Mouse (Mus musculus): ENCODE measurements around the gene Parp6. TPM values are rescaled to one million over a fixed set of nuclear protein-coding genes. Genes with fewer than 3 reads are reported as not detected.
A peak's percentile ranks its signal among the peaks of the same experiment; 100 is the strongest.

Gene Parp6
- polyA plus RNA-seq, 1 experiment from 2014 or later, result 214 TPM

- Histone ChIP-seq H3K27ac (ENCODE audit: low read length) (no peak overlapping the region), H3K27me3 (ENCODE audit: control insufficient read depth, insufficient read depth, low read depth, low read length) (no peaks in the 10 kb centered on the region), H3K9ac (ENCODE audit: low read depth, low read length) (no peak overlapping the region), H3K9me3 (replicated peaks; ENCODE audit: control insufficient read depth, low read length, poor library complexity, severe bottlenecking) (no peaks in the 10 kb centered on the region), H3K36me3 (ENCODE audit: control insufficient read depth, insufficient read depth, low read length) (peaks cover 21% of the 10 kb centered on the region), H3K4me2 (ENCODE audit: low read length) (no peak overlapping the region), H3K4me1 (ENCODE audit: control insufficient read depth, insufficient read depth, low read length) (no peaks in the 10 kb centered on the region), H3K4me3 (ENCODE audit: low read depth, low read length) (no peak overlapping the region)
- WGBS, result over 99% methylated on average over 4 of the region's 4 CpGs
- ATAC-seq, result no peak
Observed at GRCm38 (mm10) chr9:59649911-59650310, 32.8 kb downstream of the Parp6 start.

- no peak overlapping the region for H3K27ac ChIP-seq (ENCODE audit: low read length)
- no peak for ATAC-seq
- no peaks in the 10 kb centered on the region for H3K27me3 ChIP-seq (ENCODE audit: control insufficient read depth, insufficient read depth, low read depth, low read length)
- WGBS, result 39% methylated on average over 3 of the region's 3 CpGs
- H3K4me1 ChIP-seq (ENCODE audit: control insufficient read depth, insufficient read depth, low read length), result peaks cover 3% of the 10 kb centered on the region
- no peak overlapping the region for H3K9ac ChIP-seq (ENCODE audit: low read depth, low read length)
- H3K4me2 ChIP-seq (ENCODE audit: low read length), result no peak overlapping the region
- H3K36me3 ChIP-seq (ENCODE audit: control insufficient read depth, insufficient read depth, low read length), result peaks cover 18% of the 10 kb centered on the region
- H3K4me3 ChIP-seq (ENCODE audit: low read depth, low read length), result no peak overlapping the region
- no peaks in the 10 kb centered on the region for H3K9me3 ChIP-seq (replicated peaks; ENCODE audit: control insufficient read depth, low read length, poor library complexity, severe bottlenecking)
Observed at GRCm38 (mm10) chr9:59653371-59653770, 36.3 kb downstream of the Parp6 start.

GRCm38 (mm10) chr9:59654450-59654983 lies 37.4 kb downstream of the Parp6 start:
- no peak for ATAC-seq
- no peak overlapping the region for H3K4me2 ChIP-seq (ENCODE audit: low read length)
- WGBS, result 94% methylated on average over 2 of the region's 2 CpGs

GRCm38 (mm10) chr9:59655958-59656634 lies 39.0 kb downstream of the Parp6 start, which contains the start of gene Pkm:
TSS of gene Pkm (plus strand) at chr9:59656368.
- Histone ChIP-seq H3K27ac (ENCODE audit: low read length) (peak within 1 kb of the TSS; percentile 97), H3K4me3 (ENCODE audit: low read depth, low read length) (peak within 1 kb of the TSS; percentile 72), H3K9ac (ENCODE audit: low read depth, low read length) (peak within 1 kb of the TSS; percentile 90), H3K4me2 (ENCODE audit: low read length) (peak within 1 kb of the TSS; percentile 82), H3K4me1 (ENCODE audit: control insufficient read depth, insufficient read depth, low read length) (peaks cover 30% of the 10 kb centered on the region), H3K36me3 (ENCODE audit: control insufficient read depth, insufficient read depth, low read length) (peaks cover 3% of the 10 kb centered on the region; the same call in 1 of the 2 replicates), H3K9me3 (replicated peaks; ENCODE audit: control insufficient read depth, low read length, poor library complexity, severe bottlenecking) (no peaks in the 10 kb centered on the region), H3K27me3 (ENCODE audit: control insufficient read depth, insufficient read depth, low read depth, low read length) (no peaks in the 10 kb centered on the region)
- peak; percentile 89 for ATAC-seq
- 0% methylated on average over 46 of the region's 46 CpGs for WGBS

More at GRCm38 (mm10) chr9:59654450-59654983, 37.4 kb downstream of the Parp6 start:
- H3K27ac ChIP-seq (ENCODE audit: low read length), result no peak overlapping the region
- no peaks in the 10 kb centered on the region for H3K9me3 ChIP-seq (replicated peaks; ENCODE audit: control insufficient read depth, low read length, poor library complexity, severe bottlenecking)
- H3K9ac ChIP-seq (ENCODE audit: low read depth, low read length), result no peak overlapping the region
- peaks cover 12% of the 10 kb centered on the region for H3K36me3 ChIP-seq (ENCODE audit: control insufficient read depth, insufficient read depth, low read length)
- H3K27me3 ChIP-seq (ENCODE audit: control insufficient read depth, insufficient read depth, low read depth, low read length), result no peaks in the 10 kb centered on the region
- H3K4me1 ChIP-seq (ENCODE audit: control insufficient read depth, insufficient read depth, low read length), result peaks cover 14% of the 10 kb centered on the region
- no peak overlapping the region for H3K4me3 ChIP-seq (ENCODE audit: low read depth, low read length)

DNA sequence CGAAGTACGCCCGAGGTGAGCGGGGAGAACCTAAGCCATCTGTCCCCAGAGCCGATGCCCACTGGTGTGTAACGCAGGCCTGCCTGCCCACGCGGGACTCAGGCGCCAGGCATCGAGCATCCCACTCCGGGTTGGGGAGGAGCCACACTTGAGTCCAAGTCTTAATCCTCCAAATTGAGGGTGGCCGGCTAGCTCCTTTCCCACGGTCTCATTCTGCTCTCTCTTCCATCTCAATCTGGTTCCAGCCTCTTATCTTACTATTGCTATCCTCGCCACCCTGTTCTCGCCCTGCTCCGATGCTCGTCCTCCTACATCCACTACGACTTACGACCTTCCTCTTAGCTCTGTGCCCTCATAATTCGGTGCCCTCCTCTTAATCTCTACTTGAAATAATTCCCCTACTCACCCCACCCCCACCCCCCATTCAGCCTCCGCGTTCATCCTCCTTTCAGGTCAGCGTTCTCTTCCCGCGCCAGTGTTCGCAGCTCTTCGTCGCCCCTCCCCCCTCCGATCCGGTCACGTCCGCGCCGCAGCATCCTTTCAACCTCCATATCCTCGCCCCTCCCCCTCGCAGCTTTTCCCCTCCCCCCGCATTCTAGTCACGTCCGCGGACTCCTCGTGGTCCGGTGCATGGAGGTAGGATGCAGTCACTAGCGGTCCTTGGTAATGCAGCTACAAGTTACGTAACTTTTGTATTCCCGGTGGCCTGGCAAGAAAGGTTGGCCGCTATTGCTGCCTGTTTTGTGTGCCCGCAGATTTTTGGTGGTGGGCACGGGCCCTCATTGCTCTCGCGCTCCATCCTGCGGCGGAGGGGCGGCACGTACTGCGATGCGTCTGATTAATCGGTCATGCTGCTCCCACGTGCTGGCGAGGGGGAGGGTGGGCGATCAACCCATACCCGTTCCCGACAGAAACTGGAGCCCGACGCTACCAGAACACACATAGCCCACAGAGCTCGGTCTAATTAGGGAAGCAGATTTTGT lies 39.8 kb downstream of the Parp6 start:
- WGBS, result under 1% methylated on average over 64 of the region's 65 CpGs

DNA sequence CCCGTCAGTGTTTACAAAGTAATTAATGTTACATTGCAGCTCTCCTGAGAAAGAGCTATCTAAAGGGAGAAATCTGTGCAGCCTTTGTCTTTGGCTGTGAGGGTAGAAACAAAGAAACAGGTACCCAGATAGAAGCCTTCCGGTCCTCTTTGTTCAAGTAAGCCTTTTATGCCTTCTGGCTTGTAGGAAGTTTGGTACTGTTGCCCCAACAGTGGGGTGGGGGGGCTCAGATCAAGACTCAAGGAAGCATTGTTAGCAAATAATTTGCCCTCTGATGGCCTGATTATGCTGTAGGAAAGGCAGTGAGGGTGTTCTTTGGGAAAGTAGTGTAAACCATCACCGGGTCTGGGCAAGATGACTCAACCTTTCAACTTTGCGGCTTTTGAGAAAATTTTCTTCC lies 41.1 kb downstream of the Parp6 start:
- Histone ChIP-seq H3K4me2 (ENCODE audit: low read length) (peak overlapping the region; percentile 82), H3K9me3 (replicated peaks; ENCODE audit: control insufficient read depth, low read length, poor library complexity, severe bottlenecking) (no peaks in the 10 kb centered on the region), H3K36me3 (ENCODE audit: control insufficient read depth, insufficient read depth, low read length) (peaks cover 5% of the 10 kb centered on the region; the same call in 1 of the 2 replicates), H3K27ac (ENCODE audit: low read length) (peak overlapping the region; percentile 97), H3K4me3 (ENCODE audit: low read depth, low read length) (peak overlapping the region; percentile 72), H3K27me3 (ENCODE audit: control insufficient read depth, insufficient read depth, low read depth, low read length) (no peaks in the 10 kb centered on the region), H3K4me1 (ENCODE audit: control insufficient read depth, insufficient read depth, low read length) (peaks cover 43% of the 10 kb centered on the region), H3K9ac (ENCODE audit: low read depth, low read length) (peak overlapping the region; percentile 90)
- WGBS, result 6% methylated on average over 4 of the region's 4 CpGs
- ATAC-seq, result no peak

More for the DNA sequence above, 39.8 kb downstream of the Parp6 start:
- peaks cover 38% of the 10 kb centered on the region for H3K4me1 ChIP-seq (ENCODE audit: control insufficient read depth, insufficient read depth, low read length)
- H3K4me2 ChIP-seq (ENCODE audit: low read length), result peak overlapping the region; percentile 82
- peak overlapping the region; percentile 72 for H3K4me3 ChIP-seq (ENCODE audit: low read depth, low read length)
- peak overlapping the region; percentile 97 for H3K27ac ChIP-seq (ENCODE audit: low read length)
- H3K9ac ChIP-seq (ENCODE audit: low read depth, low read length), result peak overlapping the region; percentile 90
- 0 out of 2 replicates have a peak, but pooled peaks cover 2% of the 10 kb centered on the region for H3K36me3 ChIP-seq (ENCODE audit: control insufficient read depth, insufficient read depth, low read length)
- peak; percentile 64 for ATAC-seq
- no peaks in the 10 kb centered on the region for H3K9me3 ChIP-seq (replicated peaks; ENCODE audit: control insufficient read depth, low read length, poor library complexity, severe bottlenecking)
- no peaks in the 10 kb centered on the region for H3K27me3 ChIP-seq (ENCODE audit: control insufficient read depth, insufficient read depth, low read depth, low read length)

DNA sequence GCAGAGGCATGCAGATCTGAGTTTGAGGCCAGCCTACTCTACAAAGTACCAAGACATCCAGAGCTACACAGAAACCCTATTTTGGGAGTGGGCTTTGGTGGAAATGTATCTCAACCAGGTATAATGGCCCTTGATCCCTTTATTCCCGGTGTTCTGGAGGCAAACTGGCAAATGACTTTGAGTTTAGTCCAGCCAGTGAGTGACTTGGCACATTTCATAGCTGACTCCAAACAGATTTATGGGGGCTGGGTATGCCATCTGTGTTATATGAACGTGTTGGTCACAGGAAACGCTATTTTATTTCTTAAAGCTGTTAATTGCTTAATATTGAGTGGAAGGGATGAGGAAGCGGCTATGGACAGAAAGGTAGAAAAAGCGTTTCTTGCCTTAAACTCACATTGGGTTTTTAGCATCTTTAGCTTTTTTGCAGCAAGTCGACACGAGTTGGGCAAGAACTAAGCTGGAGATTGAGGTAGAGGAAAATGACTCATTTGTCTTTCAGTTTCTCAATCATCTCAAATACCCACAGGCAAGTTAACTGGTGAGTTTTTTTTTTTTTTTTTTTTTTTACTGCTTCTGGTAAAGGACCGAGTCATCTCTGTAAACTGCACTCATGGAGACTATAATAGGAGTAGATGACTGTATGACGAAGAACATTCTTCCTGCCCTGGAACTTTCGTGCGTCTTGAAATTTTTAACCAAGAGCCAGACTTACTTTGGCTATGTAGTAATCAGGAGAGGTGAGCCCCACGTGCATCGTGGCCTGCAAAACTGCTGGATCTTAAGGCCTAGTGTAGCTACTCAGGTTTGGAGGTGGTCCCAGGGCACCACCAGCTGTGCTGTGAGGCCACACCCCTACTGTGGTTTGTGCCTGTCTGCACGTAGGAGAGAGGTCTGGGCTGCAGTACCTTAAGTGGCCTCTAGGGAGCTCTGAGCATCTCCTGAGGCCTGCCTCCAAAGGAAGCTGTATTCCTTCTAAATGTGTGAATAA lies 42.2 kb downstream of the Parp6 start:
- Histone ChIP-seq H3K9me3 (replicated peaks; ENCODE audit: control insufficient read depth, low read length, poor library complexity, severe bottlenecking) (no peaks in the 10 kb centered on the region), H3K9ac (ENCODE audit: low read depth, low read length) (peak overlapping the region; percentile 21), H3K4me2 (ENCODE audit: low read length) (peak overlapping the region; percentile 82), H3K4me1 (ENCODE audit: control insufficient read depth, insufficient read depth, low read length) (peaks cover 49% of the 10 kb centered on the region), H3K27ac (ENCODE audit: low read length) (peak overlapping the region; percentile 41; the same call in 1 of the 2 replicates), H3K27me3 (ENCODE audit: control insufficient read depth, insufficient read depth, low read depth, low read length) (no peaks in the 10 kb centered on the region), H3K4me3 (ENCODE audit: low read depth, low read length) (peak overlapping the region; percentile 72; the same call in 1 of the 2 replicates), H3K36me3 (ENCODE audit: control insufficient read depth, insufficient read depth, low read length) (peaks cover 10% of the 10 kb centered on the region; the same call in 1 of the 2 replicates)
- 22% methylated on average over 14 of the region's 14 CpGs for WGBS
- ATAC-seq, result no peak

- Histone ChIP-seq H3K36me3 (ENCODE audit: control insufficient read depth, insufficient read depth, low read length) (peaks cover 12% of the 10 kb centered on the region), H3K27me3 (ENCODE audit: control insufficient read depth, insufficient read depth, low read depth, low read length) (no peaks in the 10 kb centered on the region), H3K9ac (ENCODE audit: low read depth, low read length) (no peak overlapping the region), H3K9me3 (replicated peaks; ENCODE audit: control insufficient read depth, low read length, poor library complexity, severe bottlenecking) (no peaks in the 10 kb centered on the region), H3K4me2 (ENCODE audit: low read length) (peak overlapping the region; percentile 82), H3K27ac (ENCODE audit: low read length) (peak overlapping the region; percentile 36; the same call in 1 of the 2 replicates), H3K4me1 (ENCODE audit: control insufficient read depth, insufficient read depth, low read length) (peaks cover 49% of the 10 kb centered on the region), H3K4me3 (ENCODE audit: low read depth, low read length) (no peak overlapping the region)
- ATAC-seq, result no peak
- 35% methylated on average over 10 of the region's 10 CpGs for WGBS
Observed at GRCm38 (mm10) chr9:59660421-59660820, 43.3 kb downstream of the Parp6 start.
